Mouse (Mus musculus) thymus, postnatal 25 days (tissue): Measurements from ENCODE around the gene Anapc4.
A peak's percentile ranks its signal among the peaks of the same experiment; 100 is the strongest.

Experiments used
- DNase-seq: peaks from one replicate; pipeline ENCODE4 v3.0.0; 2022

Anapc4 gene

GRCm38 (mm10) chr5:52868918-52869703, 35.3 kb downstream of the Anapc4 start:
- no peak for DNase-seq

- DNase-seq: no peak
These were observed 37.6 kb downstream of the Anapc4 start for GRCm38 (mm10) chr5:52871461-52871860.

GRCm38 (mm10) chr5:52871986-52872385, 38.2 kb downstream of the Anapc4 start:
- DNase-seq: peak; percentile 39

- peak; percentile 55 for DNase-seq
These were observed 45.0 kb downstream of the Anapc4 start for GRCm38 (mm10) chr5:52878847-52879246.

- DNase-seq: no peak
These were observed 46.1 kb downstream of the Anapc4 start for GRCm38 (mm10) chr5:52879926-52880325.

GRCm38 (mm10) chr5:52882446-52882845, 48.6 kb downstream of the Anapc4 start:
- DNase-seq: no peak

- DNase-seq: peak; percentile 67
These were observed 53.3 kb downstream of the Anapc4 start for GRCm38 (mm10) chr5:52887085-52887484.

- no peak for DNase-seq
These were observed 56.1 kb downstream of the Anapc4 start for GRCm38 (mm10) chr5:52889919-52890318.

- no peak for DNase-seq
These were observed 58.4 kb downstream of the Anapc4 start for GRCm38 (mm10) chr5:52891949-52892835.

GRCm38 (mm10) chr5:52893938-52894337, 60.1 kb downstream of the Anapc4 start:
- DNase-seq: no peak

- DNase-seq: no peak
These were observed 70.4 kb downstream of the Anapc4 start for GRCm38 (mm10) chr5:52904246-52904645.

- no peak for DNase-seq
These were observed 70.9 kb downstream of the Anapc4 start for GRCm38 (mm10) chr5:52904671-52905070.

- DNase-seq: no peak
These were observed 74.4 kb downstream of the Anapc4 start for GRCm38 (mm10) chr5:52908246-52908645.

GRCm38 (mm10) chr5:52910159-52910591, 76.4 kb downstream of the Anapc4 start:
- peak; percentile 44 for DNase-seq

GRCm38 (mm10) chr5:52911286-52911870, 77.6 kb downstream of the Anapc4 start:
- DNase-seq: no peak

- DNase-seq: no peak
These were observed 79.9 kb downstream of the Anapc4 start for GRCm38 (mm10) chr5:52913711-52914110.

GRCm38 (mm10) chr5:52916186-52916585, 82.4 kb downstream of the Anapc4 start:
- no peak for DNase-seq
